Mouse (Mus musculus) megakaryocyte, embryonic 14.5 days (primary cell): Measurements from ENCODE around the gene Milr1. TPM values are rescaled to one million over a fixed set of nuclear protein-coding genes. Genes with fewer than 3 reads are reported as not detected.
A peak's percentile ranks its signal among the peaks of the same experiment; 100 is the strongest.
"Not testable (repeated sequence)": the region's sequence is repeated elsewhere in the genome, so short reads cannot be mapped to it uniquely, and the experiment has no call there.

Experiments
- H3K27me3 ChIP-seq: replicated peaks from 2 replicates; pipeline ENCODE3; 2012; ENCODE audit warnings: inconsistent platforms
- H3K36me3 ChIP-seq: replicated peaks from 2 replicates; pipeline ENCODE3; 2012; ENCODE audit warnings: low read length, inconsistent platforms, mixed read lengths
- H3K4me1 ChIP-seq: 2 replicates; pipeline ENCODE4 v1.6.1; 2012; ENCODE audit warnings: inconsistent platforms
- H3K4me3 ChIP-seq: replicated peaks from 2 replicates; pipeline ENCODE3; 2012; ENCODE audit warnings: moderate library complexity, mild to moderate bottlenecking, inconsistent platforms
- H3K9me3 ChIP-seq: 2 replicates; pipeline ENCODE4 v1.6.1; 2012; ENCODE audit warnings: inconsistent platforms
- FLI1 ChIP-seq: IDR thresholded peaks from 2 replicates; pipeline ENCODE4 v1.6.1; 2012; ENCODE audit warnings: low read length, inconsistent platforms, mixed read lengths
- GATA1 ChIP-seq: IDR thresholded peaks from 3 replicates; pipeline ENCODE4 v1.6.1; 2012; ENCODE audit warnings: mixed read lengths, low read length, inconsistent platforms, borderline replicate concordance
- polyA plus RNA-seq: library from polyadenylated mRNA; stranded (reverse); fragments of >175 nt; gene quantifications from 2 replicates; pipeline ENCODE4 v1.2.3, GENCODE M21; 2012; ENCODE audit warnings: low replicate concordance; ENCODE audit not compliant: insufficient read depth

Gene Milr1
- polyA plus RNA-seq, 1 experiment, result 1.2 TPM

GRCm38 (mm10) chr11:106780089-106780425, 29.0 kb downstream of the Milr1 start:
- H3K9me3 ChIP-seq, result no peaks in the 10 kb centered on the region
- H3K36me3 ChIP-seq, result peaks cover 71% of the 10 kb centered on the region
- no peaks in the 10 kb centered on the region for H3K27me3 ChIP-seq
- no peak for TF ChIP-seq FLI1
- no peak for TF ChIP-seq GATA1
- peak overlapping the region; percentile 97 for H3K4me3 ChIP-seq
- peaks cover 41% of the 10 kb centered on the region for H3K4me1 ChIP-seq

GRCm38 (mm10) chr11:106780590-106781220, 29.7 kb downstream of the Milr1 start:
- H3K4me1 ChIP-seq, result peaks cover 46% of the 10 kb centered on the region
- H3K27me3 ChIP-seq, result no peaks in the 10 kb centered on the region
- H3K36me3 ChIP-seq, result peaks cover 71% of the 10 kb centered on the region
- H3K9me3 ChIP-seq, result no peaks in the 10 kb centered on the region
- H3K4me3 ChIP-seq, result no peak overlapping the region
- TF ChIP-seq GATA1 (no peak), FLI1 (no peak)

- Histone ChIP-seq H3K36me3 (peaks cover 74% of the 10 kb centered on the region), H3K4me1 (peaks cover 48% of the 10 kb centered on the region)
- not testable (repeated sequence) for H3K27me3 ChIP-seq, H3K9me3 ChIP-seq, H3K4me3 ChIP-seq
These were observed 31.2 kb downstream of the Milr1 start for GRCm38 (mm10) chr11:106782271-106782670.

- Histone ChIP-seq H3K4me3 (peak overlapping the region; percentile 33), H3K36me3 (peaks cover 74% of the 10 kb centered on the region), H3K9me3 (no peaks in the 10 kb centered on the region), H3K27me3 (no peaks in the 10 kb centered on the region), H3K4me1 (peaks cover 41% of the 10 kb centered on the region)
- TF ChIP-seq FLI1 (no peak), GATA1 (no peak)
These were observed 32.1 kb downstream of the Milr1 start for GRCm38 (mm10) chr11:106782841-106783764.

- H3K27me3 ChIP-seq, result no peaks in the 10 kb centered on the region
- peaks cover 74% of the 10 kb centered on the region for H3K36me3 ChIP-seq
- peaks cover 41% of the 10 kb centered on the region for H3K4me1 ChIP-seq
- no peak overlapping the region for H3K4me3 ChIP-seq
- H3K9me3 ChIP-seq, result no peaks in the 10 kb centered on the region
- TF ChIP-seq FLI1 (no peak), GATA1 (no peak)
These were observed 33.5 kb downstream of the Milr1 start for GRCm38 (mm10) chr11:106784476-106784875.

GRCm38 (mm10) chr11:106785043-106785442, 34.0 kb downstream of the Milr1 start:
- Histone ChIP-seq H3K4me1 (peaks cover 38% of the 10 kb centered on the region), H3K4me3 (no peak overlapping the region), H3K9me3 (no peaks in the 10 kb centered on the region), H3K36me3 (peaks cover 72% of the 10 kb centered on the region), H3K27me3 (no peaks in the 10 kb centered on the region)
- TF ChIP-seq GATA1, result no peak
- TF ChIP-seq FLI1, result no peak

GRCm38 (mm10) chr11:106787131-106788025, 36.4 kb downstream of the Milr1 start:
- Histone ChIP-seq H3K36me3 (peaks cover 64% of the 10 kb centered on the region), H3K27me3 (no peaks in the 10 kb centered on the region), H3K4me3 (peak overlapping the region; percentile 95), H3K4me1 (peaks cover 43% of the 10 kb centered on the region), H3K9me3 (no peaks in the 10 kb centered on the region)
- no peak for TF ChIP-seq GATA1
- TF ChIP-seq FLI1, result no peak

GRCm38 (mm10) chr11:106788026-106788774, 37.2 kb downstream of the Milr1 start:
- Histone ChIP-seq H3K27me3 (no peaks in the 10 kb centered on the region), H3K4me1 (peaks cover 43% of the 10 kb centered on the region), H3K36me3 (peaks cover 64% of the 10 kb centered on the region), H3K4me3 (peak overlapping the region; percentile 95), H3K9me3 (no peaks in the 10 kb centered on the region)
- no peak for TF ChIP-seq FLI1
- no peak for TF ChIP-seq GATA1
